In genomic region chr6:97048403-97048802, GRCm38 (mm10) we compare ENCODE assay signal across 32 mouse cellular contexts. TPM values are rescaled to one million over a fixed set of nuclear protein-coding genes. Genes with fewer than 3 reads are reported as not detected.
DNase-seq lines count a peak whose midpoint lies in the region; ATAC-seq and TF ChIP-seq lines count a peak whose summit lies in the region.
"Had no signal": no experiment of that assay in that cellular context is flagged by ENCODE, and none has a peak within 500 bp of the region (broad histone marks: within the 10 kb centered on the region; RNA-seq: fewer than 3 reads in every experiment).

No protein-coding gene starts in this region.

- WGBS in midbrain, embryonic 11.5 days = 26% methylated on average over 4 of the region's 4 CpGs
- 23% methylated on average over 4 of the region's 4 CpGs for WGBS in midbrain, postnatal 0 days
- 33% methylated on average over 4 of the region's 4 CpGs for WGBS in kidney, embryonic 15.5 days

- H3K27me3 ChIP-seq in midbrain, embryonic 11.5 days (ENCODE audit: control insufficient read depth, insufficient read depth, low read length) = no peaks in the 10 kb centered on the region
- H3K27me3 ChIP-seq in midbrain, postnatal 0 days (ENCODE audit: insufficient read depth, low read length) = no peaks in the 10 kb centered on the region
- H3K27me3 ChIP-seq in kidney, embryonic 15.5 days = no peaks in the 10 kb centered on the region
- H3K27me3 ChIP-seq: forebrain, embryonic 13.5 days; hindbrain, embryonic 12.5 days; liver, embryonic 15.5 days; lung, embryonic 15.5 days; neural tube, embryonic 15.5 days had no signal

- DNase-seq in midbrain, embryonic 11.5 days (ENCODE audit: low spot score, missing footprints) = peak; percentile 59
- no peak for DNase-seq in midbrain, postnatal 0 days (ENCODE audit: low spot score)
- DNase-seq in ES-E14 (ENCODE audit: low read depth, low spot score) = peak; percentile 74
- peak; percentile 47 for DNase-seq in retina, embryonic 14.5 days (ENCODE audit: low spot score)
- no peak for DNase-seq in cerebellum, postnatal 36 days
- no peak for DNase-seq in kidney, postnatal 14 days
- DNase-seq: adrenal gland, postnatal 10 days; gastrocnemius, postnatal 10 days; heart, postnatal 36 days; kidney, adult 2 months; layer of hippocampus, adult 9-11 months; liver; lung, postnatal 4 days; midbrain, embryonic 14.5 days; right cerebral cortex, adult 18-20 months; right cerebral cortex, postnatal 4 days; thymus, adult 2 months; thymus, postnatal 36 days had no signal

- TF ChIP-seq CTCF in midbrain, postnatal 0 days (IDR thresholded peaks at IDR 0.05) = no peak

- H3K4me1 ChIP-seq in midbrain, embryonic 11.5 days (ENCODE audit: control insufficient read depth, insufficient read depth, low read length) = no peaks in the 10 kb centered on the region
- no peaks in the 10 kb centered on the region for H3K4me1 ChIP-seq in midbrain, postnatal 0 days (ENCODE audit: insufficient read depth, low read length)
- H3K4me1 ChIP-seq in ES-E14 (ENCODE audit: control insufficient read depth in 2 of 2, insufficient read depth in 2 of 2, low read length in 2 of 2, poor library complexity in 1 of 2) = peaks cover 8 to 17% of the 10 kb centered on the region in 2 experiments; a peak in 3 of 4 replicates
- no peaks in the 10 kb centered on the region for H3K4me1 ChIP-seq in kidney, embryonic 15.5 days
- H3K4me1 ChIP-seq: intestine, embryonic 15.5 days; liver, embryonic 15.5 days; megakaryocyte, embryonic 14.5 days had no signal

- no peaks in the 10 kb centered on the region for H3K9me3 ChIP-seq in midbrain, embryonic 11.5 days (ENCODE audit: control insufficient read depth, low read length)
- H3K9me3 ChIP-seq in midbrain, postnatal 0 days (ENCODE audit: low read length) = no peaks in the 10 kb centered on the region
- no peaks in the 10 kb centered on the region for H3K9me3 ChIP-seq in ES-E14 (ENCODE audit: control insufficient read depth, insufficient read depth, low read depth, low read length)
- H3K9me3 ChIP-seq in kidney, embryonic 15.5 days (replicated peaks) = no peaks in the 10 kb centered on the region
- H3K9me3 ChIP-seq: forebrain, embryonic 13.5 days; hindbrain, embryonic 12.5 days; intestine, embryonic 15.5 days; liver, embryonic 15.5 days; lung, embryonic 15.5 days; megakaryocyte, embryonic 14.5 days; neural tube, embryonic 15.5 days had no signal

- in situ Hi-C loops in ES-E14 (cut with MboI; ENCODE audit: low sequenced_read_pairs in 2 of 2, unreplicated experiment in 2 of 2) = no loop called here

- no peak overlapping the region for H3K9ac ChIP-seq in midbrain, embryonic 11.5 days (ENCODE audit: low read length)
- no peak overlapping the region for H3K9ac ChIP-seq in midbrain, postnatal 0 days (replicated peaks; ENCODE audit: low read length, poor library complexity, severe bottlenecking)
- no peak overlapping the region for H3K9ac ChIP-seq in ES-E14 (ENCODE audit: insufficient read depth, low read depth, low read length, poor library complexity, severe bottlenecking)
- no peak overlapping the region for H3K9ac ChIP-seq in kidney, embryonic 15.5 days
- H3K9ac ChIP-seq: forebrain, embryonic 13.5 days; hindbrain, embryonic 12.5 days; intestine, embryonic 15.5 days; liver, embryonic 15.5 days; lung, embryonic 15.5 days; neural tube, embryonic 15.5 days had no signal

- no peak overlapping the region for H3K4me3 ChIP-seq in midbrain, embryonic 11.5 days (ENCODE audit: low read depth, low read length)
- no peak overlapping the region for H3K4me3 ChIP-seq in midbrain, postnatal 0 days (ENCODE audit: low read depth, low read length)
- no peak overlapping the region for H3K4me3 ChIP-seq in ES-E14 (ENCODE audit: insufficient read depth in 1 of 2, low read depth in 1 of 2, low read length in 2 of 2, poor library complexity in 1 of 2, severe bottlenecking in 1 of 2)
- H3K4me3 ChIP-seq in kidney, embryonic 15.5 days (replicated peaks) = no peak overlapping the region
- H3K4me3 ChIP-seq: forebrain, embryonic 13.5 days; hindbrain, embryonic 12.5 days; intestine, embryonic 15.5 days; liver, embryonic 15.5 days; lung, embryonic 15.5 days; megakaryocyte, embryonic 14.5 days; neural tube, embryonic 15.5 days had no signal

- H3K27ac ChIP-seq in midbrain, embryonic 11.5 days (ENCODE audit: low read depth, low read length) = no peak overlapping the region
- no peak overlapping the region for H3K27ac ChIP-seq in midbrain, postnatal 0 days (ENCODE audit: low read depth, low read length)
- no peak overlapping the region for H3K27ac ChIP-seq in ES-E14 (ENCODE audit: insufficient read depth, low read depth, low read length, poor library complexity, severe bottlenecking)
- no peak overlapping the region for H3K27ac ChIP-seq in kidney, embryonic 15.5 days
- H3K27ac ChIP-seq: forebrain, embryonic 13.5 days; hindbrain, embryonic 12.5 days; hindbrain, postnatal 0 days; intestine, embryonic 15.5 days; kidney, postnatal 0 days; liver, embryonic 15.5 days; lung, embryonic 15.5 days; neural tube, embryonic 15.5 days had no signal

- H3K36me3 ChIP-seq in midbrain, embryonic 11.5 days (ENCODE audit: control insufficient read depth, insufficient read depth, low read length) = no peaks in the 10 kb centered on the region
- H3K36me3 ChIP-seq in midbrain, postnatal 0 days (ENCODE audit: insufficient read depth, low read length) = no peaks in the 10 kb centered on the region
- no peaks in the 10 kb centered on the region for H3K36me3 ChIP-seq in ES-E14 (ENCODE audit: control insufficient read depth, insufficient read depth, low read length, poor library complexity, severe bottlenecking)
- H3K36me3 ChIP-seq in kidney, embryonic 15.5 days = no peaks in the 10 kb centered on the region
- H3K36me3 ChIP-seq: hindbrain, embryonic 12.5 days; intestine, embryonic 15.5 days; liver, embryonic 15.5 days; lung, embryonic 15.5 days; neural tube, embryonic 15.5 days had no signal

- ATAC-seq in midbrain, embryonic 11.5 days (ENCODE audit: low FRiP score) = no peak
- ATAC-seq in midbrain, postnatal 0 days (ENCODE audit: low FRiP score) = no peak
- no peak for ATAC-seq in kidney, embryonic 15.5 days (replicated peaks; ENCODE audit: low FRiP score)
- ATAC-seq: forebrain, embryonic 13.5 days; hindbrain, postnatal 0 days; intestine, embryonic 15.5 days had no signal

- no peak overlapping the region for H3K4me2 ChIP-seq in midbrain, embryonic 11.5 days
- no peak overlapping the region for H3K4me2 ChIP-seq in midbrain, postnatal 0 days (ENCODE audit: low read depth, low read length, poor library complexity, severe bottlenecking)
- H3K4me2 ChIP-seq in kidney, embryonic 15.5 days = no peak overlapping the region
- H3K4me2 ChIP-seq: forebrain, embryonic 13.5 days; heart, embryonic 11.5 days; hindbrain, embryonic 12.5 days; intestine, embryonic 15.5 days; liver, embryonic 15.5 days; lung, embryonic 15.5 days; neural tube, embryonic 15.5 days had no signal

TF ChIP-seq in ES-E14, 5 proteins besides CTCF, POLR2A, EP300 and RAD21:
- TF ChIP-seq ZNF384 (IDR thresholded peaks at IDR 0.05; ENCODE audit: low read depth, low read length) = no peak
- TF ChIP-seq HCFC1 (IDR thresholded peaks at IDR 0.05; ENCODE audit: borderline replicate concordance, insufficient read depth, low read length) = no peak
- no peak for TF ChIP-seq ZC3H11A (IDR thresholded peaks at IDR 0.05; ENCODE audit: borderline replicate concordance, low read depth, low read length)
- TF ChIP-seq MAFK (IDR thresholded peaks at IDR 0.05; ENCODE audit: insufficient read depth, low read depth, low read length) = no peak
- TF ChIP-seq CHD2 (IDR thresholded peaks at IDR 0.05; ENCODE audit: low read depth, low read length) = no peak

RNA-seq across cellular contexts. Expression of gene Fam19a4, which starts 11.8 kb away (rescaled TPM):
- 4.1 and 4.7 TPM in 2 replicates for polyA plus RNA-seq in midbrain, embryonic 11.5 days (2014; fragmentation: Nextera tagmentation; extraction: Ambion mirVana)
- 4.0 and 5.7 TPM in 2 replicates for total RNA-seq in midbrain, postnatal 0 days (2014; rRNA removed)
- polyA plus RNA-seq in midbrain, postnatal 0 days (2015; fragmentation: Nextera tagmentation; extraction: Ambion mirVana) = 4.6 and 4.8 TPM in 2 replicates
- total RNA-seq in ES-E14 (2012; rRNA removed) = 1.7 and 2.1 TPM in 2 replicates
- polyA plus RNA-seq in kidney, embryonic 15.5 days (2015; fragmentation: Nextera tagmentation; extraction: Ambion mirVana) = 0.98 and 1.00 TPM in 2 replicates
- total RNA-seq: granulocyte monocyte progenitor cell, adult 5-6 weeks; heart, postnatal 36 days had no signal
- polyA plus RNA-seq: C2C12; heart, embryonic 11.5 days; kidney, adult 2 months; liver, embryonic 15.5 days; spleen, adult 2 months had no signal

Comparison
In these comparisons a context has a peak if more than half of its experiments do, and no peak if none do; other contexts are left out.
1. DNase-seq: peak in midbrain, embryonic 11.5 days (single experiment), ES-E14 (single experiment) and retina, embryonic 14.5 days (single experiment); none in midbrain, postnatal 0 days (single experiment), cerebellum, postnatal 36 days (0 of 2) and kidney, postnatal 14 days (single experiment).